Mouse (Mus musculus) CD4-positive, CD25-positive, alpha-beta regulatory T cell, adult 2 months (primary cell): ENCODE results near the gene Zbtb32.

Source experiments
- DNase-seq: peaks from one replicate; pipeline ENCODE4 v3.0.0-alpha.2; 2012; ENCODE audit warnings: low read depth, low spot score

The Zbtb32 gene

GRCm38 (mm10) chr7:30540572-30540971 is 58.1 kb downstream of the Zbtb32 start:
- no peak for DNase-seq
